Mouse (Mus musculus): ENCODE results near the gene Maged1. TPM values are rescaled to one million over a fixed set of nuclear protein-coding genes. Genes with fewer than 3 reads are reported as not detected.

Maged1 gene
- polyA plus RNA-seq, 1 experiment from 2014 or later: 701 TPM

GRCm38 (mm10) chrX:94486001-94486792 lies 55.7 kb downstream of the Maged1 start:
- Histone ChIP-seq H3K4me2 (no peak overlapping the region), H3K36me3 (ENCODE audit: insufficient read depth) (no peaks in the 10 kb centered on the region), H3K9ac (no peak overlapping the region), H3K4me3 (ENCODE audit: low read depth, low read length) (no peak overlapping the region), H3K4me1 (ENCODE audit: insufficient read depth) (no peaks in the 10 kb centered on the region), H3K9me3 (ENCODE audit: low read depth, low read length) (no peaks in the 10 kb centered on the region), H3K27me3 (ENCODE audit: insufficient read depth, low read length) (no peaks in the 10 kb centered on the region), H3K27ac (ENCODE audit: low read depth) (no peak overlapping the region)
- no peak for TF ChIP-seq CTCF (IDR thresholded peaks at IDR 0.05; ENCODE audit: low read depth)
- DNase-seq: no peak
- ATAC-seq (ENCODE audit: insufficient read depth): no peak
- 89% methylated on average over 2 of the region's 2 CpGs for WGBS

Other genes with a start within 250 kb of the Maged1 start
- not detected in 2 replicates for gene Fam90a1b, start 175.4 kb downstream of the Maged1 start, polyA plus RNA-seq (2014; fragmentation: Nextera tagmentation; extraction: Ambion mirVana)
- 65.0 and 69.9 TPM in 2 replicates for gene Apoo, start 175.0 kb downstream of the Maged1 start, polyA plus RNA-seq (2014; fragmentation: Nextera tagmentation; extraction: Ambion mirVana)
- gene Gspt2, start 93.9 kb upstream of the Maged1 start, polyA plus RNA-seq (2014; fragmentation: Nextera tagmentation; extraction: Ambion mirVana): 2.5 and 2.7 TPM in 2 replicates
- gene Zxdb, start 182.4 kb upstream of the Maged1 start, polyA plus RNA-seq (2014; fragmentation: Nextera tagmentation; extraction: Ambion mirVana): 2.4 and 2.9 TPM in 2 replicates

Data from lung, embryonic 14.5 days (tissue).